In genomic region chr10:25140155-25140755, GRCm38 (mm10) we compare ENCODE assay signal across 8 mouse cellular contexts.
DNase-seq lines count a peak whose midpoint lies in the region; ATAC-seq and TF ChIP-seq lines count a peak whose summit lies in the region.

No protein-coding gene starts in this region.

- no peak overlapping the region; a peak in 1 of 4 replicates for H3K27ac ChIP-seq in heart, embryonic 14.5 days (replicated peaks in 1 of 2; ENCODE audit: control insufficient read depth in 1 of 2, insufficient read depth in 1 of 2, low read depth in 2 of 2, low read length in 2 of 2)
- no peak overlapping the region for H3K27ac ChIP-seq in heart, adult 2 months
- 0 out of 2 replicates have a peak overlapping the region, but pooled peaks have one; percentile 15 for H3K27ac ChIP-seq in hindbrain, embryonic 15.5 days (replicated peaks)
- H3K27ac ChIP-seq in neural tube, embryonic 11.5 days (ENCODE audit: low read depth, low read length), result no peak overlapping the region
- no peak overlapping the region for H3K27ac ChIP-seq in thymus, adult 2 months (ENCODE audit: control insufficient read depth, insufficient read depth, low read length)

- no peak overlapping the region for H3K4me2 ChIP-seq in heart, embryonic 14.5 days (ENCODE audit: low read length)
- no peak overlapping the region for H3K4me2 ChIP-seq in hindbrain, embryonic 15.5 days
- H3K4me2 ChIP-seq in neural tube, embryonic 11.5 days (ENCODE audit: low read depth), result no peak overlapping the region

- TF ChIP-seq POLR2A in heart, adult 2 months (IDR thresholded peaks at IDR 0.05; ENCODE audit: insufficient read depth, low read depth, low read length), result no peak
- TF ChIP-seq POLR2A in thymus, adult 2 months (IDR thresholded peaks at IDR 0.05; ENCODE audit: control insufficient read depth, extremely low read depth, insufficient read depth, low read length, poor library complexity), result no peak

- intact Hi-C loops in heart, adult 2 months (cut with DNase I), result no loop called here
- intact Hi-C loops in left cerebral cortex, postnatal 4 days (cut with DNase I), result no loop called here

- no peak overlapping the region for H3K9ac ChIP-seq in heart, embryonic 14.5 days (ENCODE audit: low read length)
- no peak overlapping the region for H3K9ac ChIP-seq in heart, adult 2 months (ENCODE audit: low read depth, low read length)
- no peak overlapping the region for H3K9ac ChIP-seq in hindbrain, embryonic 15.5 days
- no peak overlapping the region for H3K9ac ChIP-seq in neural tube, embryonic 11.5 days (ENCODE audit: low read length)

- 31% methylated on average over 12 of the region's 14 CpGs for WGBS in heart, embryonic 14.5 days
- 38% methylated on average over 14 of the region's 14 CpGs for WGBS in heart, adult 2 months
- WGBS in hindbrain, embryonic 15.5 days, result 11% methylated on average over 13 of the region's 14 CpGs
- WGBS in neural tube, embryonic 11.5 days, result 33% methylated on average over 11 of the region's 14 CpGs
- 82% methylated on average over 14 of the region's 14 CpGs for whole genome bisulfite sequencing in thymus, adult 2 months

- no peaks in the 10 kb centered on the region for H3K36me3 ChIP-seq in heart, embryonic 14.5 days (ENCODE audit: control insufficient read depth, insufficient read depth, low read length)
- no peaks in the 10 kb centered on the region for H3K36me3 ChIP-seq in heart, adult 2 months (ENCODE audit: control insufficient read depth, insufficient read depth, low read length)
- H3K36me3 ChIP-seq in hindbrain, embryonic 15.5 days, result no peaks in the 10 kb centered on the region
- no peaks in the 10 kb centered on the region for H3K36me3 ChIP-seq in neural tube, embryonic 11.5 days (ENCODE audit: control insufficient read depth, insufficient read depth, low read length)
- H3K36me3 ChIP-seq in thymus, adult 2 months (ENCODE audit: control insufficient read depth, insufficient read depth, low read length), result no peaks in the 10 kb centered on the region

- no peak for DNase-seq in heart, adult 2 months
- DNase-seq in embryo, embryonic 11 days, result peak; percentile 55
- DNase-seq in left cerebral cortex, postnatal 4 days, result peak; percentile 86
- peak; percentile 15 for DNase-seq in neural tube, embryonic 11.5 days (ENCODE audit: low spot score)
- no peak for DNase-seq in thymus, adult 2 months
- no peak for DNase-seq in frontal cortex, postnatal 25 days (ENCODE audit: low spot score in 2 of 2)

- ATAC-seq in heart, embryonic 14.5 days (ENCODE audit: insufficient number of reproducible peaks, insufficient read depth, low FRiP score, low read depth), result peak; percentile 81
- peak; percentile 87 for ATAC-seq in hindbrain, embryonic 15.5 days (ENCODE audit: low FRiP score, low read depth)
- ATAC-seq in neural tube, embryonic 11.5 days (ENCODE audit: insufficient read depth, low FRiP score, low TSS enrichment), result peak; percentile 87

- TF ChIP-seq CTCF in heart, adult 2 months (IDR thresholded peaks at IDR 0.05), result no peak
- TF ChIP-seq CTCF in thymus, adult 2 months (IDR thresholded peaks at IDR 0.05; ENCODE audit: borderline replicate concordance, control insufficient read depth, extremely low read depth, insufficient read depth, low read length, poor library complexity), result no peak

- no peaks in the 10 kb centered on the region for H3K27me3 ChIP-seq in heart, embryonic 14.5 days (ENCODE audit: control insufficient read depth, insufficient read depth, low read length)
- H3K27me3 ChIP-seq in heart, adult 2 months (ENCODE audit: control insufficient read depth, insufficient read depth, low read length), result no peaks in the 10 kb centered on the region
- no peaks in the 10 kb centered on the region for H3K27me3 ChIP-seq in hindbrain, embryonic 15.5 days
- H3K27me3 ChIP-seq in neural tube, embryonic 11.5 days (ENCODE audit: control insufficient read depth, insufficient read depth, low read length), result no peaks in the 10 kb centered on the region
- no peaks in the 10 kb centered on the region for H3K27me3 ChIP-seq in thymus, adult 2 months (ENCODE audit: control insufficient read depth, insufficient read depth, low read length)

- 0 out of 2 replicates have a peak, but pooled peaks cover 8% of the 10 kb centered on the region for H3K9me3 ChIP-seq in heart, embryonic 14.5 days (ENCODE audit: control insufficient read depth, low read length)
- peaks cover 5% of the 10 kb centered on the region; the same call in 1 of the 2 replicates for H3K9me3 ChIP-seq in hindbrain, embryonic 15.5 days
- H3K9me3 ChIP-seq in neural tube, embryonic 11.5 days (ENCODE audit: control insufficient read depth, low read length), result no peaks in the 10 kb centered on the region

- no peaks in the 10 kb centered on the region for H3K79me2 ChIP-seq in heart, adult 2 months (replicated peaks; ENCODE audit: control insufficient read depth, insufficient read depth, low read length)

- TF ChIP-seq EP300 in heart, adult 2 months (IDR thresholded peaks at IDR 0.05; ENCODE audit: insufficient read depth, low read depth, low read length), result no peak

- H3K4me3 ChIP-seq in heart, embryonic 14.5 days (ENCODE audit: control insufficient read depth in 1 of 2, insufficient read depth in 1 of 2, low read depth in 1 of 2, low read length in 2 of 2), result no peak overlapping the region
- H3K4me3 ChIP-seq in heart, adult 2 months, result no peak overlapping the region
- no peak overlapping the region for H3K4me3 ChIP-seq in hindbrain, embryonic 15.5 days
- H3K4me3 ChIP-seq in neural tube, embryonic 11.5 days (ENCODE audit: low read depth, low read length), result no peak overlapping the region
- no peak overlapping the region for H3K4me3 ChIP-seq in thymus, adult 2 months (ENCODE audit: control insufficient read depth, insufficient read depth, low read length)

- peaks cover 0 to 14% of the 10 kb centered on the region in 2 experiments; a peak in 2 of 4 replicates for H3K4me1 ChIP-seq in heart, embryonic 14.5 days (ENCODE audit: control insufficient read depth in 2 of 2, insufficient read depth in 2 of 2, low read length in 2 of 2)
- H3K4me1 ChIP-seq in heart, adult 2 months (ENCODE audit: control insufficient read depth, insufficient read depth, low read length), result no peaks in the 10 kb centered on the region
- H3K4me1 ChIP-seq in hindbrain, embryonic 15.5 days (replicated peaks), result no peaks in the 10 kb centered on the region; the same call in 1 of the 2 replicates
- H3K4me1 ChIP-seq in neural tube, embryonic 11.5 days (ENCODE audit: control insufficient read depth, insufficient read depth, low read length), result no peaks in the 10 kb centered on the region
- no peaks in the 10 kb centered on the region for H3K4me1 ChIP-seq in thymus, adult 2 months (replicated peaks; ENCODE audit: control insufficient read depth, insufficient read depth, low read length)

Comparison
In these comparisons a context has a peak if more than half of its experiments do, and no peak if none do; other contexts are left out.
1. DNase-seq: peak in embryo, embryonic 11 days (single experiment), left cerebral cortex, postnatal 4 days (single experiment) and neural tube, embryonic 11.5 days (single experiment); none in heart, adult 2 months (0 of 2), thymus, adult 2 months (single experiment) and frontal cortex, postnatal 25 days (0 of 2).
2. Peak in every context shown above with its lines, with median percentiles within 50 percentile points of each other: ATAC-seq.